Mouse (Mus musculus) olfactory bulb, adult 2 months (tissue): ENCODE results near the gene H2-Eb1.

ENCODE experiments used
- CTCF ChIP-seq: fragments of 200-500 bp; IDR thresholded peaks from 2 replicates; pipeline ENCODE4 v1.5.1; 2012; ENCODE audit warnings: low read depth, mild to moderate bottlenecking, low read length, moderate library complexity; ENCODE audit not compliant: insufficient read depth
- POLR2A ChIP-seq: fragments of 200-500 bp; IDR thresholded peaks from 2 replicates; pipeline ENCODE4 v1.6.1; 2012; ENCODE audit warnings: mild to moderate bottlenecking, low read depth, low read length, moderate library complexity; ENCODE audit not compliant: insufficient read depth

DNA sequence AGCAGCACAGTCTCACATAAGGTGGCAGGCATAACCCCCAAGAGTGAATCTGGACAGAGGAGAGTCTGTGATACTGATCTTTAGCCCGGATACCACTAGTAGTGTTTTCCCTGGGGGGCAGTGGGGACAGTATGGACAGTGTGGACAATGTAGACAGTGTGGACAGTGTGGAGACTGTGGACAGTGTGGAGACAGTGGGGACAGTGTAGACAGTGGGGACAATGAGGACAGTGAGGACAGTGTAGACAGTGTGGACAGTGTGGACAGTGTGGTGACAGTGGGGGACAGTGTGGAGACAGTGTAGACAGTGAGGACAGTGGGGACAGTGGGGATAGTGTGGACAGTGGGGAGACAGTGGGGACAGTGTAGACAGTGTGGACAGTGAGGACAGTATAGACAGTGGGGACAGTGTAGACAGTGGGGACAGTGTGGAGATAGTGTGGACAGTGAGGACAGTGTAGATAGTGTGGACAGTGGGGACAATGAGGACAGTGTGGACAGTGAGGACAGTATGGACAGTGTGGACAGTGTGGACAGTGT, 25.1 kb upstream of the H2-Eb1 start:
- TF ChIP-seq CTCF (no peak), POLR2A (no peak)
